Mouse (Mus musculus) kidney, postnatal 36 days (tissue): ENCODE results near the gene Arhgef10l.
"Not testable (repeated sequence)": the region's sequence is repeated elsewhere in the genome, so short reads cannot be mapped to it uniquely, and the experiment has no call there.

Source experiments
- DNase-seq, 2 experiments: peaks; one replicate each; pipeline ENCODE4 v3.0.0; 2021 to 2022; ENCODE audit warnings: mixed read lengths in 2 of 2

Gene Arhgef10l

DNA sequence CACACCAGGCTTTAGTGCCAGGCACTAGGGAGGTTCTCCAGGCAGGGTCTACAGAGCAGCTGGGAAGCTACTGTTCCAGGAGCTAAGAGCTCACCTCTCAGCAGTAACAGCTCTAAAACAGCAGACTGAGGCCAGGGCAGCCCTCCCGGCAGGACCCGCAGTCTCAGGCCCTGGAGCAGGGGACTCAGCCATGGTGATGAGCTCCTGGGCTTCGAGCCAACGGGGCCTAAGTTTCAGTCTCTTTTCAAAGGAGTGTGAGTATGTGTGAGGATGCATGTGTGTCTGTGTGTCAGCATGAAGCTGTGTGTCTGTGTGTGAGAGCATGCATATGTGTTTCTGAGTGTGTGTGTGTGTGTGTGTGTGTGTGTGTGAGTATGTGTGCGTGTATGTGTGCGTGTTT, 60.6 kb downstream of the Arhgef10l start:
- DNase-seq: peak in 1 of 2 experiments; percentile 37

- DNase-seq: no peak
Measured at GRCm38 (mm10) chr4:140604541-140604940, 61.3 kb downstream of the Arhgef10l start.

DNA sequence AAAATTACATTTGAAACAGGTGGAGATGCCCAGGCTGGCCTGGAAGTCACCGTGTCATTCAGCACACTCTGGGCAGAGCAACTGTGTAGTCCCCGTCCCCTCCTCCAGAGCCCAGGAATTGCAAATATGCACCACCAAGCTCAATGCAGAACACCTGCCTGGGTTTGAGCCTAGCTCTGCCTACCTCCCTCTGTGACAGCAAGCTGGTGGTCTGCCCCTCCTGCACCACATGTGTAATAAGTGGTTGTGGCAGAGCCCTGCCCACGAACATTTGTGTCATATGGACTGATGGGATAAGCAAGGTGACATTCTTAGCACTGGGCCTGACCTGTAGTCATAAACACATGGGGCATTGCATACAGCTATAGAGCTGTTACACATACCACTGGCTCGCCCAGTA, 63.8 kb downstream of the Arhgef10l start:
- no peak for DNase-seq

GRCm38 (mm10) chr4:140601153-140601552, 64.7 kb downstream of the Arhgef10l start:
- no peak for DNase-seq

DNA sequence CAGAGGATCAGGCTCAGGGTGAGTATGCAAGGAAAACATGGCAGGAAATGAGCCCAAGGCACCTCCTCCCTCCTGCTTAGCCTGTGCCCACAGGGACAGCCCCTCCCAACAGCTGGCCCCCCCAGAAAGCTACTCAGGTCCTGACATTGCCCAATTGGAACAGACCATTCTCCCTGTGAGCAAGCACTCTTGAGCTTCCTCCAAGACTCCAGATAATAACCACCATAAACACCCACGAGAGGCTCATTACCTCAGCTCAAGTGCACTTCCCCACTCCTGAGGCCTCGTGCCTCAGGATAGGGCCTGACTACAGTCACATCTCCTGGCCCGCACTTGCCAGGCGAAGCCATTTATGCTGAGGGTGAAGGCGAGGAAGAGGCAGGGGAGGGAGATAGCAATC, 67.0 kb downstream of the Arhgef10l start:
- DNase-seq: no peak

- DNase-seq: no peak
Measured at GRCm38 (mm10) chr4:140597928-140598327, 67.9 kb downstream of the Arhgef10l start.

DNA sequence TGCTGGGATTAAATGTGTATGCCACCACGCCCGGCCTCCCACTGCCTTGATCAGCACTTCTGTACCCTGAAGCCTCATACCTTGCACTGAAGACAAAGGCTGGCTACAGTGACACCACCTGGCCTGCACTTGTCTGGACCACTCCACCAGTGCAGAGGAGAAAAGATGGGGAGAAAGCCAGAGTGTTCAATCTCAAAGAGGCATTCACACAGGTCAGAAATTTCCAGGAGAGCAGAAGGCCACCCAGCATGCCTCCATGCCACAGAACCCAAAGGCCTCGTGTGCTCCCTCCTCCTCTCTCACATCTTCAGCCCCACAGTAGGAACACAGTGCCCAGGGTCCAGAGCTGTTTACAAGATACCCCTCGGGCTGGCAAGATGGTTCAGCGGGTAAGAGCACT, 68.4 kb downstream of the Arhgef10l start:
- no peak for DNase-seq

- DNase-seq: peak; percentile 46 to 48
Measured at GRCm38 (mm10) chr4:140593771-140594505, 71.9 kb downstream of the Arhgef10l start.

- peak in 1 of 2 experiments; percentile 35 for DNase-seq
Measured at GRCm38 (mm10) chr4:140592990-140593770, 72.6 kb downstream of the Arhgef10l start.

DNA sequence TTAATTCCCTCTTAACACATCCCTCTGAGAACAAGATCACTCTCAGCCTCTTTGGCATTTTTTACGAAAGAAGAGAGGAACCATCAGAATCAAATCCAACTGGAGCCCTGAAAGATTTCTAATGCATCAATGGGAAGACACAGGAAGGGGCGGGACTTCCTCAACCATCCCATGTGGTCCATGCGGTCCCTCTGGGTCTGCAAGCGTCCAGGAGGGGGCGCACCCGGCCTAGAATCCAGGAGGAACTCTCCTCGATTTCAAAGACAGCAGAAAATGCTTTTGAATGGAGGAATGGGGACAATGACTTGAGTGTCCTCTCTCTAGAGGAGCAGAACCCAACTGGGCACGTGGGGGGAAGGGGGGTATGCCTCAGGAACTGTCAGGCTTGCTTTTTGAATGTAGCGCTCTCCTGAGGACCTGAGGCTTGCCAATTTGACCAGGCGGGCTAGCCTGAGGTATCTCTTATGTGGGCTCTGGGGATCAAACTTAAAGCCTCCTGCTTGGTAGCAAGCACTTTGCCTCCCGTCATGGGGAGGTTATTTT, 73.5 kb downstream of the Arhgef10l start:
- peak; percentile 82 to 95 for DNase-seq

GRCm38 (mm10) chr4:140586478-140586877, 79.3 kb downstream of the Arhgef10l start:
- DNase-seq: no peak

DNA sequence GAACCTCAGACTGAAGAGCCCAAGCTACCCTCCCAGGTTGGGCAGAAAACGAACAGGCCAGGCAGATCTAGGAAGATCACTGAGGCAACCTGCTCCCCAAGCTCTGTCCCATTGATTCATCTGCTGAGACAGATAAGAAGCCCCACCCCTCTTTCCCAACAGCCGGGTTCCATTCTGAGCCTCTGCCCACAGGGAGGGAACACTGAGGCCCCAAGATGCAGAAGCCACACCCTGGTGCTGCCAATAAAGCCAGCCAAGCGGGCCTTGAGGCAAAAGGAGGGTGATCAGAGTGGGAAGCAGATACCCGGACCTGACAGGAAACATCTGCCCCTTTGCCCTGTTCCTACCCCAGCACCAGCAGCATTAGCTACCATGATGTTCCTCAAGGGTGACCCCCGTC, 81.6 kb downstream of the Arhgef10l start:
- DNase-seq: no peak

GRCm38 (mm10) chr4:140582390-140583088, 83.3 kb downstream of the Arhgef10l start:
- no peak for DNase-seq

GRCm38 (mm10) chr4:140581730-140582389, 84.0 kb downstream of the Arhgef10l start:
- peak; percentile 29 to 42 for DNase-seq

DNA sequence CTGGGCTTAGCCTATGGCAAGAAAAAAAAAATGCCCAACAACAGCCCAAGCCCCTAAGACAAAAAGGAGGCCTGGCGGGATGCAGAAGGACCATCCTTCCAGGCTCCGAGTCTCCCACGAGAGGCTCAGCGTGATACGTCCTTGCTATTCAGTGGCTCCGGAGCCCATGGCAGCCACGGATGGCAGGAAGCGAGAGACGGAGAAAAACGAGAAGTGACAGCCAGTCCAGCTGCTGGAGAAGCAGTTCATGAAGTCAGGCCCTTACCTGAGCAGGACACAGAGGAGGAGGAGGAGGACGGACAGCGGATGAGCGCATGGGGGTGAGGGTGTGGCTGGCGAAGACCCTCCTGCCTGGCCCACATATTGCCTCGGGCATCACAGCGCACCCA, 84.5 kb downstream of the Arhgef10l start:
- DNase-seq: no peak

GRCm38 (mm10) chr4:140580866-140581265, 84.9 kb downstream of the Arhgef10l start:
- no peak for DNase-seq

DNA sequence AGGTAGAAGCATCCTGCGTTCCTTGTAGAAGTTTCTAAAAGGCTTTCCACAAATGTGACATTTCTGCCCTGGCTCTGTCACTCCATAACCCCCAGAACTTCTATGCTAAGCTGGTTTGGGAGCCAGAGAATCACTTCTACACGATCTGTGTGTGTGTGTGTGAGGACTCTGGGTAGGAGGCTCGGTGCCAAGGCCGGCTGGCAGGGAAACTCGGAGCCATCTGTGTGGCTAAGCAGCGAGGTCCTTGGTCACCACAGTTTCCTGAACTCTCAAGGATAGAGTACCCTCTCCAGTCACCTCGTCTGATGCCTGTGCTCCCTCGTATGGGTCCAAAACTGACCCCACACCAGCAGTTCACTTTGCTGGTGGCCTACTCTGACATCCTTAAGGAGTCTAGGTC, 86.2 kb downstream of the Arhgef10l start:
- DNase-seq: no peak

GRCm38 (mm10) chr4:140579149-140579548, 86.7 kb downstream of the Arhgef10l start:
- no peak for DNase-seq

DNA sequence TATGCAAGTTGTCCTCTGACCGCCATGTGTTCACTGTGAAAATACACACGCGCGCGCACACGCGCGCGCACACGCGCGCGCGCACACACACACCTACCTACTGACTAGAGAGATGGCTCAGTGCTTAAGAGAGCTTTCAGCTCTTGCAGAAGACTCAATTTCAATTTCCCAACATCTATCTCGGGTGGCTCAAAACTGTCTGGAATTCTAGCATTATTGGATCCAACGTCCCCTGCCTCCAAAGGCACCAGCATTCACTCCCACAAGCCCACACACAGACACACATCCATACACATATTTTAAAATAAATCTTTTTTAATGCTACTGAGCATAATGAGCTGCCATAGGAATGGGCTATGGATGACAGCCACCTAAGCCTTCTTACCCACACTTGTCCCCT, 89.2 kb downstream of the Arhgef10l start:
- no peak for DNase-seq

DNA sequence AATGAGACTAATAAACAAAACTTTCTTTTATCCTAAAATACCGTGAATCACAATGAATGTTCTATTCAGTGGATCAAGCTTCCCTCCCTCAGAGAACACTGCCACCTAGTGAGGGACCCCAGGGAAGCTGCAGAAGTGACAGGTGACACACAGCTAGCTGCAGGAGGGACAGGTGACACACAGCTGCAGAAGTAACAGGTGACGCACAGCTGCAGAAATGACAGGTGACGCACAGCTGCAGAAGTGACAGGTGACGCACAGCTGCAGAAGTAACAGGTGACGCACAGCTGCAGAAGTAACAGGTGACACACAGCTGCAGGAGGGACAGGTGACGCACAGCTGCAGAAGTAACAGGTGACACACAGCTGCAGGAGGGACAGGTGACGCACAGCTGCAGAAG, 90.9 kb downstream of the Arhgef10l start:
- not testable (repeated sequence) for DNase-seq

GRCm38 (mm10) chr4:140572376-140572775, 93.4 kb downstream of the Arhgef10l start:
- no peak for DNase-seq

DNA sequence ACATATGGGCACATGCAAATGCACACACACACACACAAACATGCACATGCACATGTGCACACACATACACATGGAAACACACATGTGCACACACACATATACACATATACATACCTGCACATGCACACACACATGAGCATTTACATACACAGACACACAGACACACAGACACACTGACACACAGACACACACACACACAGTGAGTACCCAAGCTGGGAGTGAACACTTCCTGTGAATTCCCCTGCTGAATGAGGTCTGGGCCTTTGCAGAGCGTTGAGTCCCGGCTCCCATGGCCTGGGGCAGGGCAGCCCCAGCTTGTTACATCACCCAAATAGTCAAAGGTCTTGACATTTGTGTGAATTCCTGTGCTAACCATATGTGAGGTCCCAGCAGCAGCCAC, 96.4 kb downstream of the Arhgef10l start:
- no peak for DNase-seq
